ENCODE assay signal across 11 mouse cellular contexts in the genomic region with DNA sequence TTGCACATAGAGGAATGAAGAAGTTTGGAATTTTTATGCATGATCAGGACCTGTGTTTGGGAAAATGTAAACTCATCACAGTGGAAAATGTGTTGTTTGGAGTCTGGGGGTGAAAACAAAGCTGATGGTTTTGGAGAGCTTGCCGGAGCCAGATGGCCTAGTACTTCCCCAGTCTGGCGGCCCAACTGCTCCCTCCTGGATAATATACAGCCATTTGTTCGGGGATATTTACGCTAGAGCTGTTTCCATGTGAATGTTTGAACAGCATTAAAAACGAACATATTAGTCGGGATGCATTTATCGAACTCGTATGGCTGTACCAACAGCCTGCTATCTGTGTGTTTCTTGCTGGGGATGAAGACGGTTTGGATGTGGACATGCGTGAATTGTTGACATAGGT. TPM values are rescaled to one million over a fixed set of nuclear protein-coding genes. Genes with fewer than 3 reads are reported as not detected.
A peak's percentile ranks its signal among the peaks of the same experiment; 100 is the strongest.
DNase-seq lines count a peak whose midpoint lies in the region; ATAC-seq lines count a peak whose summit lies in the region.
"Had no signal": no experiment of that assay in that cellular context is flagged by ENCODE, and none has a peak within 500 bp of the region (broad histone marks: within the 10 kb centered on the region; RNA-seq: fewer than 3 reads in every experiment).

No protein-coding gene starts in this region.

- no peak overlapping the region for H3K9ac ChIP-seq in neural tube, embryonic 11.5 days (ENCODE audit: low read length)
- H3K9ac ChIP-seq in forebrain, embryonic 15.5 days (replicated peaks) = no peak overlapping the region
- H3K9ac ChIP-seq: kidney, embryonic 15.5 days; liver, embryonic 14.5 days had no signal

- H3K4me2 ChIP-seq in neural tube, embryonic 11.5 days (ENCODE audit: low read depth) = peak overlapping the region; percentile 11
- no peak overlapping the region for H3K4me2 ChIP-seq in forebrain, embryonic 15.5 days (replicated peaks)
- H3K4me2 ChIP-seq: kidney, embryonic 15.5 days had no signal

- H3K27ac ChIP-seq in neural tube, embryonic 11.5 days (ENCODE audit: low read depth, low read length) = peak overlapping the region; percentile 2; the same call in 1 of the 2 replicates
- H3K27ac ChIP-seq in forebrain, embryonic 15.5 days (replicated peaks) = no peak overlapping the region
- H3K27ac ChIP-seq: kidney, embryonic 15.5 days; liver, embryonic 14.5 days had no signal

- no peaks in the 10 kb centered on the region; the same call in 1 of the 2 replicates for H3K36me3 ChIP-seq in neural tube, embryonic 11.5 days (ENCODE audit: control insufficient read depth, insufficient read depth, low read length)
- H3K36me3 ChIP-seq in forebrain, embryonic 15.5 days = no peaks in the 10 kb centered on the region

- H3K4me1 ChIP-seq in neural tube, embryonic 11.5 days (ENCODE audit: control insufficient read depth, insufficient read depth, low read length) = peaks cover 21% of the 10 kb centered on the region
- H3K4me1 ChIP-seq in forebrain, embryonic 15.5 days = peaks cover 8% of the 10 kb centered on the region; the same call in 1 of the 2 replicates

- no peak for DNase-seq in neural tube, embryonic 11.5 days (ENCODE audit: low spot score)
- no peak for DNase-seq in neural tube, embryonic 10.5 days (ENCODE audit: extremely low spot score, low spot score)
- peak; percentile 55 to 84 for DNase-seq in layer of hippocampus, postnatal 14 days (ENCODE audit: low spot score in 2 of 2)
- DNase-seq in embryo, embryonic 9.5 days (ENCODE audit: extremely low spot score) = no peak
- DNase-seq in urinary bladder, postnatal 4 days (ENCODE audit: low spot score in 2 of 2) = no peak
- DNase-seq in urinary bladder, postnatal 10 days (ENCODE audit: low spot score) = no peak
- DNase-seq in kidney, postnatal 14 days = no peak
- DNase-seq: right cerebral cortex, adult 18-20 months had no signal

- H3K9me3 ChIP-seq in neural tube, embryonic 11.5 days (ENCODE audit: control insufficient read depth, low read length) = no peaks in the 10 kb centered on the region
- H3K9me3 ChIP-seq in forebrain, embryonic 15.5 days = no peaks in the 10 kb centered on the region
- H3K9me3 ChIP-seq: kidney, embryonic 15.5 days had no signal

- 48% methylated on average over 10 of the region's 10 CpGs for WGBS in neural tube, embryonic 11.5 days
- 64% methylated on average over 10 of the region's 10 CpGs for WGBS in forebrain, embryonic 15.5 days

- peaks cover 7% of the 10 kb centered on the region for H3K27me3 ChIP-seq in neural tube, embryonic 11.5 days (ENCODE audit: control insufficient read depth, insufficient read depth, low read length)
- H3K27me3 ChIP-seq in forebrain, embryonic 15.5 days = peaks cover 52% of the 10 kb centered on the region

- H3K4me3 ChIP-seq in neural tube, embryonic 11.5 days (ENCODE audit: low read depth, low read length) = no peak overlapping the region
- H3K4me3 ChIP-seq in forebrain, embryonic 15.5 days = no peak overlapping the region
- H3K4me3 ChIP-seq: kidney, embryonic 15.5 days had no signal

- ATAC-seq in neural tube, embryonic 11.5 days (ENCODE audit: insufficient read depth, low FRiP score, low TSS enrichment) = no peak
- ATAC-seq in forebrain, embryonic 15.5 days (replicated peaks) = peak; percentile 80

RNA-seq across cellular contexts. Expression of a gene that starts 8.9 kb away (rescaled TPM):
- polyA plus RNA-seq in neural tube, embryonic 11.5 days (2014; fragmentation: Nextera tagmentation; extraction: Ambion mirVana) = 104 and 113 TPM in 2 replicates
- polyA plus RNA-seq in forebrain, embryonic 15.5 days (2015; fragmentation: Nextera tagmentation; extraction: Ambion mirVana) = 35.6 and 44.7 TPM in 2 replicates
- total RNA-seq in layer of hippocampus, postnatal 14 days (2021) = 1 to 10 TPM; 4.8 to 6.1 TPM

Comparison
In these comparisons a context has a peak if more than half of its experiments do, and no peak if none do; other contexts are left out.
1. DNase-seq: peak in layer of hippocampus, postnatal 14 days (2 of 2); none in neural tube, embryonic 11.5 days (single experiment), neural tube, embryonic 10.5 days (single experiment), embryo, embryonic 9.5 days (single experiment), urinary bladder, postnatal 4 days (0 of 2), urinary bladder, postnatal 10 days (single experiment) and kidney, postnatal 14 days (single experiment).